Mouse (Mus musculus) retina, adult 2 months (tissue): ENCODE results near the gene Gabrg1.

Experiments used
- DNase-seq: peaks from one replicate; pipeline ENCODE4 v3.0.0-alpha.2; 2012; ENCODE audit warnings: low read depth, low spot score

Gabrg1 gene

DNA sequence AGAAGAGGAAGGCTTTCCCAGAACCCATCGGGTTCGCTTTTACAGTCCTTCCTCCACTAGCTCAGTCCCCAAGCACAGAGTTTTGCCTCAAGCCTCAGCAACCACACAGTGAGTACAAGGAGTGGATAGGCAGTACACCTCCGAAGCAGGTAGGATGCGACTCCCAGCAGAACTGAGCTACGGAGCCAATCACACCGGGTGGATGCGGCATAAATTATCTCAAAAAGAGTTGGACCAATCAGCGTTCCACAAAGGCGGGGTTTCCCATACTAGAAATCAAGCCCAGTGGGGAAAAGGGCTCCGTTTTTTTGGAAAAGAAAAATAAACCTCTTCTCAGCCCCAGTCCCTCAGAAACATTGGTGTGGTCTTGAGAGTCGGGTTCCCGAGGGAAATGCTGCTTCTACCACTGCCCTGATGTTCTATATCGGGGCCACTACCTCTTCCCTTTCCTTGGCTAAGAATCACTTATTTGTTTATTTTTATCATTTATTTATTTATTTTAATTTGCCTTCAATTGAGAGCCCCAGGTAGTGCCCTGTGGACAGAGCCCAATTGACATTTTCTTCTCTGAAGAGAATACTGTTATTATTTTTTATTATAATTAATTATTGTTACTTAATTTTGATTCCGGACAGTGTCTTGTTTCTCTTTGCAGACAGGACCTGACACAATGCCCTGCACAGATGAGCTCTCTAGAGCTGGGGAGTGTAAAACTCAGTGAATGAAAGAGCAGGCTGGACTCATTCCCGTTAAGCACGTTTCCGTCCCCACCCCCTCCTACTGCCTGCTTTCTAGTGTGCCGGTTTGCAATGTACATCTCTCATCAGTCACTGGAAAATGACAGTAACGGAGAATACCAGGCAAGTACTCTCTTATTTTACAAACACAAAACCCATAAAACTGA lies at the start of gene Gabrg1:
TSS of gene Gabrg1 (minus strand) at position 426 of the 904 bp plus-strand sequence.
- no peak for DNase-seq

DNA sequence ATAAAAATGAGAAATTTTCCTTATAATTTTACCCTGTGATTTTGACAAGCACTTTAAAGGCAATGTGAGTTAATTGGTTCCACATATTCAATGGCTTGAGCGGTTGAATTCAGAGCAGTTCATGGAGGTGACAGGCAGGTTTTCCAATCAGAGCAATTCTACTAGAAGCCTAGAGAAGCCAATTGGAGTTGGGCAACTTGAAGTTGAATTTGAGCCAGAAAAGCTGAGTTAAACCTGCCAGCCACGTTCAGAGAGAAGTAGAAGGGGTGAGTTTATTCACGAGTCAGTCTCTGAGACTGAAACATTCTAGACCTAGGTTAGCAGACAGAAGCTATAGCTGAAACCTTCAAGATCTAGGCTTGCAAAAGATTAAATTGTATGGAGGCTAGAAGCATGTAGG lies 41.6 kb upstream of the Gabrg1 start:
- no peak for DNase-seq

DNA sequence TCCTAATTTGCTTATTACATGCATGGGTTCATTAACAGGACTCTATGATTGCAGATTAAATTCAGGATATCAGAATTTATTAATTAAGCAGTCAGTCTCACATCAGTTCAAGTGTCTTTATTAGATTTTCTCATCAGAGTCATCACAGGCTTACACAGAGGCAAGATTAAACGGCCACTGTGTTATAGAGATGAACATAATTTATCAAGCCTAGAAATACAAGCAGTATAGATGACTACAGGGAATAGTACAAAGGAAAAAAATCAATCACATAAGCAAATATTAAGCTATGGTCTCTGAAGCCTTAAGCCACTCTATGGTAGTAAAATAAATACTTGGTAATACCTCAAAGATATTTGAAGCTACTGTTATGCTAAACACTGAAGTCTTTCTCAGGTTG lies 27.7 kb upstream of the Gabrg1 start:
- no peak for DNase-seq

DNA sequence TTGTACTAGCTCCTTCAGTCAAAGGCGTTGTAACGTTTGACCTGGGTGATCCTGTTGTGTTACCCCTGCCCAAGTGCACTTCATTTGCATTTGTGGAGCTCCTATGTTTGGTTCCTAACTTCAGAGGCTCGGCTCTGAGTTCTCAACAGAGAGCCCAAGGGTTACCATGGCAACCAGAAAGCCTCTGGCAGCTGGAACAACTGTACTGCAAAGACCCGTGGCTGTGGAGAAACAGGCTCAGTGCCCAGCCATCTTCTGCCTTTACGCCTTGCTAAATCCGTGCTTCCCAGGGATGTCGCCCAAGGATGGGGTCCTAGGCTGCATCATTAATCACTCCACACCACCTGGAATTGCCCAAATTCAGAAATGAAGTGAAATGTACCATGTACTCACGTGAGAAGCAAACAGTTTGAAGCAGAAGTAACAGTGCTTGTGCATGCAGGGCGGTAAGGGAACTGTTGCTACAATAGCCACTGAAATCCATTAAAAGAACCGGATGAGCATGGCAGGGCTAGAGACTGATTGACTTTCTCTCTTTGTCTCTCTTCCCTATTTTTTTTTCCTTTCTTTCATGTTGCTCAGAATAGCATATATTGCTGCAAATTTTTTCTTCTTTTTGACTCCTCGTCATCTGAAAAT lies 798 bp upstream of the Gabrg1 start:
- DNase-seq, result peak; percentile 37

DNA sequence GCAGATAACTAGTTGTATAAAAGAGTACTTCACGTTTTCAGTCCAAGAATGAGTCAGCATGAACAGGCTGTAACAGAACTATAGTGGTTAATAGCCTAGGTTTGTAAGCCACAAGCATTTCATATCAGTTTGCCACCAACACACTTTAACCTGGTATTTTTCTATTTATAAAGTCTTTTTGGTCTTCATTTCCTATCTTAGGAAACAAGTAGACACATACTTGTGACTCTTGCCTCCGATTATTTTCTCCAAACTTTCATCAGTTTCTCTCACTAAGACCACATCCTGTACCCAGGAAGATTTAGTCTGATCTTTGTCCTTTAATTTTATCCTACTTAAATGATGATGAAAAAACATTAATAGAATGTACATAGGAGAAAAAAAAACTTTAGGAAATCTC lies 23.7 kb downstream of the Gabrg1 start:
- DNase-seq, result no peak

DNA sequence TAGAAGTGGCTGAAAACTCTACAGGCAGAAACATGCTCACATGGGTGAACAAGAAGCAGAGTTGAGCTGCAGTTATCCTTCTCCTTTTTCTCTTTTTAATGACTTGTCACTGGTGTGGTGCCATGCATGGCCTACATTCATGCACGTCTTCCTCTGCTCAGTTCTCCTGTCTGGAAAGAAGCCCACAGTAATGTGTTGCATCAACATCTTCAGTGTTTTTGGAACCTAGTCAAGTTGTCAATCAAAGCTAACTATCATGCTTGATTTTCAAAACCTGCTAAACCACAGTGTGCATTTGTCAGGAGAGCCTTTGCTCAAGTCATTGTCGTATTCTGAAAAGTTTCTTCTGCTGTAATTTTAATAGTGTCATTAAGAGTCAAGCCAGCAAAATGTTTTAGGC lies 106.3 kb downstream of the Gabrg1 start:
- no peak for DNase-seq

DNA sequence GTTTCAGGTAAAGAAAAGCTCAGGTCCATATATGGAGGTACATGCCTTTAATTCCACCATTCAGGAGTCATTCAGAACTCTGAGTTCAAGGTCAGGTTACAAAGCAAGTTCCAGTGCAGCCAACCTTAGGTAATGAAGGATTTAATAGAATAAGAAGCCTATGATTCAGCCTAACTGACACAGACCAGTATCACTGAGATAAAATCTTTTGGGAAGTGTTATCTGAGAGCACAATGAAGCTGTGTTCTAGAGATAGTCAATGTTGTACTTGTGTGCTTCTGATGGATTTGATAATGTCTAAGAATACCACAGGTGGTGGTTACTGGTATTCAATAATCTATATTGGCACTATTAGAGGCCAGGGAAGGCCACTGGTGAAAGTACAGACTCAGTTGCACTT lies 138.1 kb downstream of the Gabrg1 start:
- DNase-seq, result no peak
